Mouse (Mus musculus) subcutaneous adipose tissue, adult 2 months (tissue): Measurements from ENCODE around the gene Oas1d. TPM values are rescaled to one million over a fixed set of nuclear protein-coding genes. Genes with fewer than 3 reads are reported as not detected.

ENCODE experiments used
- polyA plus RNA-seq: library from polyadenylated mRNA; depleted of rRNA; stranded (reverse); fragments of >200 nt; gene quantifications from 2 replicates; pipeline ENCODE4 v1.2.3, GENCODE M21; 2012; ENCODE audit warnings: low replicate concordance; rRNA removed

Gene Oas1d
- polyA plus RNA-seq = not detected in 2 replicates

GRCm38 (mm10) chr5:120914204-120914603, at the start of gene Oas1d:
TSS of gene Oas1d (plus strand) at chr5:120914536.

GRCm38 (mm10) chr5:120887413-120887812, 26.9 kb upstream of the Oas1d start, which contains the start of gene Oas1g:
TSS of gene Oas1g (minus strand) at chr5:120887613.

GRCm38 (mm10) chr5:120906791-120907733, 7.3 kb upstream of the Oas1d start, which contains the start of gene Oas1a:
TSS of gene Oas1a (minus strand) at chr5:120907521.

Other genes with a start within 250 kb of the Oas1d start
- 1.6 and 29.4 TPM in 2 replicates for gene Dtx1, start 202.6 kb upstream of the Oas1d start, polyA plus RNA-seq
- gene Oas2, start 164.7 kb upstream of the Oas1d start, polyA plus RNA-seq = 22.9 and 34.5 TPM in 2 replicates
- 1.0 and 7.0 TPM in 2 replicates for gene Oas3, start 136.9 kb upstream of the Oas1d start, polyA plus RNA-seq
- 0.06 TPM in 1 of 2 replicates, not detected in the other for gene Oas1e, start 119.0 kb upstream of the Oas1d start, polyA plus RNA-seq
- gene Oas1c, start 102.0 kb upstream of the Oas1d start, polyA plus RNA-seq = 2.9 and 3.2 TPM in 2 replicates
- gene Oas1f, start 67.2 kb upstream of the Oas1d start, polyA plus RNA-seq = 0.23 TPM in 1 of 2 replicates, not detected in the other
- not detected in 2 replicates for gene Oas1h, start 53.1 kb upstream of the Oas1d start, polyA plus RNA-seq
- 3.3 and 14.4 TPM in 2 replicates for gene Oas1g, start 26.9 kb upstream of the Oas1d start, polyA plus RNA-seq
- 11.0 and 31.2 TPM in 2 replicates for gene Oas1a, start 7.0 kb upstream of the Oas1d start, polyA plus RNA-seq
- gene Rph3a, start 95.6 kb downstream of the Oas1d start, polyA plus RNA-seq = not detected in 2 replicates